ENCODE assay signal across 12 mouse cellular contexts in the genomic region with DNA sequence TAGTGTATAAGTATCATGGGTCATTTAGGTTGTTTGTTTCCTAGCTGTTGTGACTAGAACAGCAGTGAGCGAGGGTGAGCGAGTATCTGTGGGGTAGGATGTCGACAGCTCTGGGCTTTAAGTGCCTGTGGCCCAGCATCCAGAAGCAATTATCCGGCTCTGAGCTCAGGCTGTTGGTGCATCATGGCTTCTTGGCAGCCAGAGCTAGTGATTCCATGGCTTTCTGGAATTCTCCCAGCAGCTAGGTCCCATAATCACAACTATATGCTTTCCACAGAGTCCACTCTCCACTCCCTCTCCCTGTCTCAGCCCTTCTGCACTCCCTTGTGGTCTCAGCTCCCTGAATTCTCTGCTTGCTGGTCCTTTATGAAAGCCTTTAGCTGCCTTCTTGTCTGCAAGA.
"Had no signal": no experiment of that assay in that cellular context is flagged by ENCODE, and none has a peak within 500 bp of the region (broad histone marks: within the 10 kb centered on the region; RNA-seq: fewer than 3 reads in every experiment).

No protein-coding gene starts in this region.

- DNase-seq: kidney, postnatal 25 days; layer of hippocampus, adult 9-11 months; liver, embryonic 13.5 days; lung, adult 2 months; lung, postnatal 14 days; lung, postnatal 4 days; midbrain, embryonic 14.5 days; thymus, adult 18-20 months; thymus, postnatal 36 days had no signal

- H3K9ac ChIP-seq: liver, embryonic 13.5 days had no signal

- H3K4me3 ChIP-seq: layer of hippocampus, adult 2 months; liver, embryonic 13.5 days had no signal

- H3K9me3 ChIP-seq: liver, embryonic 13.5 days had no signal

- H3K27me3 ChIP-seq: liver, embryonic 13.5 days had no signal

- H3K4me1 ChIP-seq: liver, embryonic 13.5 days had no signal

- H3K36me3 ChIP-seq: liver, embryonic 13.5 days had no signal

- H3K27ac ChIP-seq: kidney, postnatal 0 days; layer of hippocampus, adult 2 months; liver, embryonic 13.5 days had no signal

- H3K4me2 ChIP-seq: liver, embryonic 13.5 days; midbrain, embryonic 11.5 days had no signal
